Mouse (Mus musculus) heart, embryonic 15.5 days (tissue): ENCODE measurements around the gene Ankrd65. TPM values are rescaled to one million over a fixed set of nuclear protein-coding genes. Genes with fewer than 3 reads are reported as not detected.
A peak's percentile ranks its signal among the peaks of the same experiment; 100 is the strongest.

ENCODE experiments used
- ATAC-seq: fragments of 200-750 bp; cut with Nextera tagmentation; replicated peaks from 2 replicates; pipeline ENCODE4 v1.8.0; 2017; ENCODE audit warnings: low read depth, moderate TSS enrichment; ENCODE audit not compliant: insufficient number of reproducible peaks, insufficient read depth, low FRiP score
- H3K27ac ChIP-seq: fragments of 300-500 bp; sonication (generic); 2 replicates; pipeline ENCODE4 v1.5.1; 2015; ENCODE audit warnings: mild to moderate bottlenecking, inconsistent platforms
- H3K27me3 ChIP-seq: fragments of 300-500 bp; sonication (generic); 2 replicates; pipeline ENCODE4 v1.6.1; 2015; ENCODE audit warnings: inconsistent platforms
- H3K36me3 ChIP-seq: fragments of 300-500 bp; sonication (generic); 2 replicates; pipeline ENCODE4 v1.6.1; 2015; ENCODE audit warnings: mild to moderate bottlenecking, inconsistent platforms
- H3K4me1 ChIP-seq: fragments of 300-500 bp; sonication (generic); replicated peaks from 2 replicates; pipeline ENCODE4 v1.6.1; 2015; ENCODE audit warnings: inconsistent platforms
- H3K4me2 ChIP-seq: fragments of 300-500 bp; sonication (generic); 2 replicates; pipeline ENCODE4 v1.6.1; 2015; ENCODE audit warnings: inconsistent platforms, mild to moderate bottlenecking, moderate library complexity
- H3K4me3 ChIP-seq: fragments of 300-500 bp; sonication (generic); 2 replicates; pipeline ENCODE4 v1.5.1; 2015; ENCODE audit warnings: mild to moderate bottlenecking, inconsistent platforms
- H3K9ac ChIP-seq: fragments of 300-500 bp; sonication (generic); 2 replicates; pipeline ENCODE4 v1.6.1; 2015; ENCODE audit warnings: mild to moderate bottlenecking, inconsistent platforms
- H3K9me3 ChIP-seq: fragments of 300-500 bp; sonication (generic); replicated peaks from 2 replicates; pipeline ENCODE4 v1.6.1; 2016; ENCODE audit warnings: inconsistent platforms
- WGBS: fragments of 180-500 bp; shearing (Covaris S2); methylation state at CpG from one replicate; pipeline ENCODE4 v1.1.7; 2015; ENCODE audit warnings: mixed read lengths; 5-methylcytosine and 5-hydroxymethylcytosine counted together
- polyA plus RNA-seq: library from polyadenylated mRNA; unstranded; fragments of >200 nt; fragmentation: Nextera tagmentation; extraction: Ambion mirVana; gene quantifications from 2 replicates; pipeline ENCODE4 v1.2.1, GENCODE M21; 2015

The Ankrd65 gene
- polyA plus RNA-seq, 1 experiment from 2014 or later, result not detected

- Histone ChIP-seq H3K4me1 (peaks cover 40% of the 10 kb centered on the region), H3K4me3 (peak overlapping the region; percentile 82), H3K36me3 (peaks cover 3% of the 10 kb centered on the region), H3K9ac (peak overlapping the region; percentile 77), H3K27me3 (no peaks in the 10 kb centered on the region), H3K27ac (peak overlapping the region; percentile 64), H3K4me2 (peak overlapping the region; percentile 95), H3K9me3 (no peaks in the 10 kb centered on the region)
- 2% methylated on average over 28 of the region's 28 CpGs for WGBS
- no peak; the same call in 1 of the 2 replicates for ATAC-seq
Observed at GRCm38 (mm10) chr4:155761356-155762099, 28.7 kb upstream of the Ankrd65 start.

DNA sequence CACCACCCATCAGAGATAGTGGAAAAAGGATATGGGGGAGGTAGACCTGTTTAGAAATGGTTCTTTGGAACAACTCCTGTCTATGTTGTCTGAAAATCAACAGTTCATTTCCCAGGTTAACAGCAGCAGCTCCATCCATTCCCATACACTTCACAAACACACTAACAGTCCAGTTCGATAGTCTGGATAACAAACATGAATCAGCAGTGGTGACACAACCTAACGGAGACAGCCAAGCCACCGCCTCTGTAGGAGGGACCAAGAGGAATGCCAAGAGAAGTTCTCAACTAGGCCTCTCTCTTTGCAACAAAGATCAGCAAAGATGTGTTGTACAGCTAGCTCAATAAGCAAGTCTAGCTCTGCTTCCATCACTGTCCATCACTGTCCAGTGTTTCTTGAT, 27.9 kb upstream of the Ankrd65 start:
- H3K9ac ChIP-seq, result no peak overlapping the region
- WGBS, result 79% methylated on average over 3 of the region's 3 CpGs
- H3K4me3 ChIP-seq, result no peak overlapping the region
- no peaks in the 10 kb centered on the region for H3K9me3 ChIP-seq
- H3K27ac ChIP-seq, result no peak overlapping the region
- no peaks in the 10 kb centered on the region for H3K27me3 ChIP-seq
- peaks cover 33% of the 10 kb centered on the region for H3K4me1 ChIP-seq
- no peak for ATAC-seq
- no peaks in the 10 kb centered on the region for H3K36me3 ChIP-seq
- no peak overlapping the region; the same call in 1 of the 2 replicates for H3K4me2 ChIP-seq

DNA sequence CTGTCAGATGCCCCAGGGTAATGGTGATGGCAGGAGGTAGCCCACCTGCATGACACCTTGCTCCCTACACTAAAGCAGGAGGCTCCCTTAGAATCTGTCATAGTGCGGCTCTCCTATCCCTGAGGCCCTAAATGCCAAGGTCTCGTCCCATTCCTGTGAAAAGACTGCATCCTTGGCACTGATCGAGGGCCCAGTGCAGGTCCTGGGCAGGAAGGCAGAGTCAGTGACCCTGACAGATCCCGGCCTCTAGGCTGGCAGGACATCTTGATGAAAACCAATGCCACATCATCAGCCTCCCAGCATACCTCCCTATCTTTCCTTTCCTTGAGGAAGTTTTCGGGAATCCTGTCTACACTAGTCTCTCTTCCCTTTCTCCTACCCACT, 20.8 kb upstream of the Ankrd65 start:
- Histone ChIP-seq H3K9me3 (no peaks in the 10 kb centered on the region), H3K36me3 (no peaks in the 10 kb centered on the region), H3K9ac (peak overlapping the region; percentile 81), H3K4me2 (peak overlapping the region; percentile 90), H3K4me3 (peak overlapping the region; percentile 59), H3K4me1 (peaks cover 22% of the 10 kb centered on the region), H3K27me3 (peaks cover 33% of the 10 kb centered on the region), H3K27ac (0 out of 2 replicates have a peak overlapping the region, but pooled peaks have one; percentile 74)
- WGBS, result 55% methylated on average over 5 of the region's 5 CpGs
- ATAC-seq, result no peak

DNA sequence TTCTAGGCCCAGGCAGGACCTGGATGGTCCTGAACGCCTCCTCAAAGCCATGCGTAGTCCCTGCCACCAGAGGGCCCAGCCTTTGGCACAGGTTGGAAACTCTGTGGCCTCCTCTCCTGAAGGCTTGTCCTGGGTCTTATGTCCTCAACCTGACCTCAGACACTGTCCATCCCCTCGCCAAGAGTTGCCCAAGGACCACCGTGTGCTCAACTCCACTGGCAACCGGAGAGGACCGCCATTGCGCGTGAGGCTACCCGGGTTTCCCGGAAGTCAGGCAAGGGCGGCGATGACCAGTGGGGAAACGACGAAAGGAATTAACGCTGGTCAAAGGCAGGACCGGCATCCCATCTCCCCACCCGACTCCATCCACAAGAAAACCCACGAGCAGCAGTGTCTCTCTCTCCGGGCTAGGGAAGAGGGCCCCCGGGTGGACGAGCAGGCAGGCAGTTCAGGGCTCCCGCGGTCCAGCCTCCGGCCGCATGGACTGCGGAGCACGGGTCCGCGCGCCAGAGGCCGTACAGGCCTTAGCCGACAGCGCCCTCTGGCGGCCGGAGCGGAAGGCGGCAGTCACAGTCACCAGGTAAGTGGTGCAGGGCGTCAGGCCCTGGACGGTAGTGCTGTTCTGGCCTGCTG, 20.2 kb upstream of the Ankrd65 start:
- H3K9ac ChIP-seq, result peak overlapping the region; percentile 81
- H3K4me1 ChIP-seq, result peaks cover 27% of the 10 kb centered on the region
- no peaks in the 10 kb centered on the region for H3K36me3 ChIP-seq
- peak overlapping the region; percentile 90 for H3K4me2 ChIP-seq
- peaks cover 33% of the 10 kb centered on the region for H3K27me3 ChIP-seq
- peak overlapping the region; percentile 74 for H3K27ac ChIP-seq
- peak; percentile 83 for ATAC-seq
- no peaks in the 10 kb centered on the region for H3K9me3 ChIP-seq
- peak overlapping the region; percentile 59 for H3K4me3 ChIP-seq
- under 1% methylated on average over 39 of the region's 39 CpGs for WGBS

DNA sequence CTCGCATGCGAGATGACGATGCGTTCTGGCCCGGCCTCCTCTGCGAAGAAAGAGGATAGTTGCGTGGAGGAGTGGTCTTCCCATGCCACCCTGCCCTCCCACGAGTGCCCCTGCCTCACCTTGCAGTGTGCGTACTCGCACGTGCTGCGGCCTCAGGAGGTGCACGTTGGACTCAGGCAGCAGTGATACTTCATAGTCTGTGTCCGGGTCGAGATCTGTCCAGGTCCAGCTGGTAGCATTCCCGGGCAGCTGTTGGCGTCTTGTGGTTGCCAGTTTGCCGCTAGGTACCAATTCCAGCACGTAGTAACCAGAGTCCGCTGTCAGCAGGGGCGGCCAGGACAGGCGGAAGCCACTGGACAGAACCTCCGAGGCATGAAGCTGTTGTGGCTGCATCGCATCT, 19.6 kb upstream of the Ankrd65 start:
- Histone ChIP-seq H3K4me2 (peak overlapping the region; percentile 90), H3K4me1 (peaks cover 33% of the 10 kb centered on the region), H3K27me3 (peaks cover 33% of the 10 kb centered on the region), H3K36me3 (no peaks in the 10 kb centered on the region), H3K9ac (peak overlapping the region; percentile 81), H3K9me3 (no peaks in the 10 kb centered on the region), H3K4me3 (peak overlapping the region; percentile 59), H3K27ac (no peak overlapping the region)
- WGBS, result 46% methylated on average over 24 of the region's 24 CpGs
- ATAC-seq, result no peak

DNA sequence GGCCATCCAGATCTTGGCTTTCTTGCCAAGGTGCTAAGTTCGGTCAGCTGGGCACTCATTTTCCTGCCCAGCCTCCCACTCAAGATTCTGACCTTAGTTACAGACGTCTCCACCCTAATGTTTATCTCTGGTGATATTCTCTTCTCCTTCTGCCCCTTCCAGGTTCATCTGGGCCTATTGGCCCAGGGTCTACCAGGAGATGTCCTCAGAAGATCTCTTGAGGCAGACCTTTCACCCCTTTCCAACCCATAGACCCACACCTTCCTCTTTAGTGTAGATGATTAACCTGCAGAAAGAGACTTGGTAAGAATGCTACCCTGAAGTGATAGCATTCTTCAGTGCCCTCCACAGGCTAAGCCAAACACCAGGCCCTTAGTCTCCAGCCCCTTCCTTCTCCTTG, 18.5 kb upstream of the Ankrd65 start:
- ATAC-seq, result no peak
- H3K9ac ChIP-seq, result no peak overlapping the region
- WGBS, result 70% methylated on average over 2 of the region's 2 CpGs
- no peak overlapping the region for H3K4me2 ChIP-seq
- H3K27me3 ChIP-seq, result peaks cover 33% of the 10 kb centered on the region
- H3K36me3 ChIP-seq, result no peaks in the 10 kb centered on the region
- H3K4me3 ChIP-seq, result no peak overlapping the region
- peaks cover 41% of the 10 kb centered on the region for H3K4me1 ChIP-seq
- H3K27ac ChIP-seq, result no peak overlapping the region
- no peaks in the 10 kb centered on the region for H3K9me3 ChIP-seq

GRCm38 (mm10) chr4:155772786-155773185, 17.5 kb upstream of the Ankrd65 start:
- H3K4me2 ChIP-seq, result no peak overlapping the region
- no peak overlapping the region for H3K27ac ChIP-seq
- no peak overlapping the region for H3K9ac ChIP-seq
- H3K9me3 ChIP-seq, result no peaks in the 10 kb centered on the region
- no peak for ATAC-seq
- no peak overlapping the region for H3K4me3 ChIP-seq
- H3K36me3 ChIP-seq, result no peaks in the 10 kb centered on the region
- H3K4me1 ChIP-seq, result peaks cover 49% of the 10 kb centered on the region
- H3K27me3 ChIP-seq, result peaks cover 33% of the 10 kb centered on the region
- 89% methylated on average over 13 of the region's 13 CpGs for WGBS

GRCm38 (mm10) chr4:155773335-155774078, 16.7 kb upstream of the Ankrd65 start:
- peak overlapping the region; percentile 41; the same call in 1 of the 2 replicates for H3K9ac ChIP-seq
- H3K36me3 ChIP-seq, result no peaks in the 10 kb centered on the region
- ATAC-seq, result no peak
- no peak overlapping the region for H3K27ac ChIP-seq
- peaks cover 33% of the 10 kb centered on the region for H3K27me3 ChIP-seq
- 39% methylated on average over 5 of the region's 5 CpGs for WGBS
- H3K4me1 ChIP-seq, result peaks cover 53% of the 10 kb centered on the region
- H3K4me2 ChIP-seq, result peak overlapping the region; percentile 81
- H3K9me3 ChIP-seq, result no peaks in the 10 kb centered on the region
- peak overlapping the region; percentile 47 for H3K4me3 ChIP-seq

DNA sequence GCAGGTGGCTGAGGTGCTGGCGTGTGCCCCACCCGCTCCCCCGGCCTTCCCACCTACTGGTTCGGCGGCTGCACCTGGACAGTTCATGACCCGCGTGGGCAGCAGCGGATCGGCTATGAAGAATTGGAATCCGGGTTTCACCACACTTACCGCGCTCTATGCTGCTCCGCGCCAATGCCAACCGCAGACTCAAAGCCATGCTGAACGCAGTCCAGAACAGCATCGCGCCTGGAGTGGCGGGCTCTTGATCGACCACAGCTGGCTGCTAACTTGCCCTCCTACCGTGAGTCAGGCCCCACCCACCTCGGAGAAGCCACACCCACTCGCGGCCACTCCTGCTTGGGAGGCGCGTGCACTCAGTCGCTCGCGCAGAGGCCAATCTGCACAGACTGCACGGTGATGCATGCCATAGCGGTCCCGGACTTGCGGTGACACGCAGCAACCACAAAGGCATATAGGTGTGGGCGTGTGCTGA, 15.9 kb upstream of the Ankrd65 start, which contains the start of gene Vwa1:
Vwa1 (minus strand) TSS at position 419 of the 475 bp plus-strand sequence.
- Histone ChIP-seq H3K4me1 (peaks cover 58% of the 10 kb centered on the region), H3K27ac (peak within 1 kb of the TSS; percentile 65), H3K9ac (peak within 1 kb of the TSS; percentile 41)

DNA sequence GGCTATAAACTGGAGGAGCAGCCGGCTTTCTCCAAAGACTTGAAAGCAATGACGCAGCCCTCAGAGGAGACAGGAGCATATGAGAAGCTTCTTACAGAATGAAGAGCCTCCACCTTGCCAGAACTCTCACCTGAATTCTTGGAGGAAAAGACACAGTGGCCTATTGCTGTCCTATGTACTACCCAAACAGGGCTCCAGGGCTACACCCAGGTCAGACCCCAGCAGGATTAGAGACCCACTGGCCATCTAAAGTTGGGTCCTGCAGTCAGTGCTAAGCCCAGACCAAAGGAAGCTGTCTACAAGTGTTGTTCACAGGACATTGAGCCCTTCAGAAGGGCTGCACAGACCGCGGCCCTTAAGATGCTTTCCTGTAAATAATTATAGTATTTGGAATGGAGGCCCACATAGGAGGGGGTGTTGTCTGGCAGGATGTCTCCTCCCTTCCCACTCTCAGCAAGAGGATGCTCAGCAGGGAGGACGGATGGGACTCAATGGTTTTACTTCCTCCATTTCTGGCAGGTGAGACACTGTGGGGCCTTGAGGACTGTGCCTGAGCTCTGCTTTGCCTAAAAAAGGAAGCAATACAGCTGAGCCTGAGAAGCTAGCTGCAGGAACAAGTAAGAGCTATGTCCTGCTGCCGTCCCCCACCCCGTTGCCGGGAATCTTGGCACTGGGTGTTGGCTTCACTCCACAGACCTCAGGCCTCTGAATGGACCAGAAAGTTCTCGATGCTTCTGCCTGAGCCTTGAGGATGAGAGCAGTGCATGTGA, 15.1 kb upstream of the Ankrd65 start:
- H3K4me3 ChIP-seq, result peak overlapping the region; percentile 47
- peaks cover 33% of the 10 kb centered on the region for H3K27me3 ChIP-seq
- H3K36me3 ChIP-seq, result no peaks in the 10 kb centered on the region
- peak; percentile 18; the same call in 1 of the 2 replicates for ATAC-seq
- H3K27ac ChIP-seq, result peak overlapping the region; percentile 65
- no peaks in the 10 kb centered on the region for H3K9me3 ChIP-seq
- H3K4me1 ChIP-seq, result peaks cover 59% of the 10 kb centered on the region
- WGBS, result 28% methylated on average over 9 of the region's 9 CpGs
- H3K9ac ChIP-seq, result peak overlapping the region; percentile 41; the same call in 1 of the 2 replicates
- peak overlapping the region; percentile 81 for H3K4me2 ChIP-seq

More for the DNA sequence above, 15.9 kb upstream of the Ankrd65 start, which contains the start of gene Vwa1:
- Histone ChIP-seq H3K4me2 (peak within 1 kb of the TSS; percentile 81), H3K9me3 (no peaks in the 10 kb centered on the region), H3K27me3 (peaks cover 33% of the 10 kb centered on the region), H3K36me3 (no peaks in the 10 kb centered on the region), H3K4me3 (peak within 1 kb of the TSS; percentile 47)
- under 1% methylated on average over 35 of the region's 35 CpGs for WGBS
- ATAC-seq, result peak; percentile 70
